Mouse (Mus musculus) c-Kit-positive CD71-negative TER-119-negative erythroid progenitor cells, embryonic 14.5 days (primary cell): ENCODE results near the gene Col4a3bp.

Experiments used
- DNase-seq: peaks from one replicate; pipeline ENCODE4 v3.0.0-alpha.2; 2013; ENCODE audit warnings: low read depth

Col4a3bp gene

DNA sequence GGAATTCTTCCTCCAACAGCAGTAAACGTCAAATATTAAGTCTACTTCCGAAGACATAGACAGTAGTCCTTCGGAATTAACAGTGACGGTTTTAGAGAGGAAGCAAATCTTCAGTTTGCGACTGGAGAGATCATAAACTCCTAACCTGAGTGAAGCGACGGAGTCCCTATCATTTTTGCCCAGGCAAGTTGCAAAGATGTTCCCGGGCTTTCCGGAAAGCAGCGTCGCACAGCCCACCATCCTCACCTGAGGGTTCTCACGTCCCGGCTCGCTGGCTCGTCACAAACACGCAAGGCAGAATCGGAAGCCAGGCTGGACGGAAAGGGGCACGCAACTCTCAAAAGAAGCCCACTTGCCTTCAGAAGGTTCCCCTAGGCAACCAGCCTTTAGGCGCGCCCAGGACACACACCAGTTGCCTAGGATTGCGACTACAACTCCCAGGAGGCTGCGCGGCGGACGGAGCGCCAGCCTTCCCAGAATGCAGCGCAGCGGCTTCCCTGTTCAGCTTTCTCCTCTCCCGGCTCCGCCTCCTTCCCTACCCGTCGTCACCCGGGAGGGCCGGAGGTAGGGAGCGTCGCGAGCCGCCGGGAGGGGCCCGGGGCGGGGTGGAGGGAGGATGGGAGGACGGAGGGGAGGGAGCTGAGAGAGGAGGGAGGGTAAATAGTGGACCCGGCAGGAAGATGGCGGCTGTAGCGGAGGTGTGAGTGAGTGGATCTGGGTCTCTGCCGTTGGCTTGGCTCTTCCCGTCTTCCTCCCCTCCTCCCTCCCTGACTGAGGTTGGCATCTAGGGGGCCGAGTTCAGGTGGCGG is at the start of gene Col4a3bp, which contains the start of gene Polk:
Gene Col4a3bp, plus strand, starts transcription at position 538 of the 809 bp plus-strand sequence.
Gene Polk, minus strand, starts transcription at position 499 of the 809 bp plus-strand sequence.
- DNase-seq = peak; percentile 95

DNA sequence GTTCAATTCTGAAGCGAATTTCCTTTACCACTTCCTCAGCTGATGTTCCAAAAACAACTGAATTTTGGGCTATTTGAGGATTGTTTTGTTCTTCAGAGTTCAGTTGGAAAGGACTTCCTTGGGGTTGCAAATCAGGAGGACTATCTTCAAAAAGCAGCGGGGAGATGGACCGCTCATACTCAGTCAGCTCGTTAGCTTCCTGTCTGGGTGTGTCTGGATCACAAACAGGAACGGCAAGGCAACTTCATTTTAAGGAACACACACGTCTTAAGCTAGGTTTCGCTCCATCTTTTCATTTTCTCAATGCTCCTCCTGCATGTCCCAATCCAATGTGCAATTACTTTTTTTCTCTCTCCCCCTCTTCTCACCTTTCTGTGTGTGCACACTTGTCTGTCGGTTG is 45.8 kb upstream of the Col4a3bp start:
- DNase-seq = no peak

DNA sequence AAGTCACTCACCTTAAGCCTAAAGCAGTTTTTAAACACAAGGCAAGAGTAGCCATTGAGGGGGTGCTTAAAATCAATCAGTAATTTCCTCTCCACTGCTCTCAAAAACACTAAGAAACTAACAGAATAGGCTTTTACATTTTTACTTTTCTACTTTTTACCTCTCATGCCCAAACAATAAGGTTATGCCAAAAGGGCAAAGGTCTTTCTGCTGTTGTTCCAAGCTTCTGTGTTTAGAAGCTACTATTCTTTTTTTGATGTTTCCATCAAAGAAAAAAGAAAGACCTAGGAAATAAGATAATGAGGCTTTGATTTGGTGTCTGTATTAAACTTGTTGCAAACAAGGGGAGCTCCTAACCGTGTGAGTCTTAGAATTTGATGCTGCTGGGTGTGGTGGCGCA is 42.5 kb upstream of the Col4a3bp start:
- DNase-seq = no peak

DNA sequence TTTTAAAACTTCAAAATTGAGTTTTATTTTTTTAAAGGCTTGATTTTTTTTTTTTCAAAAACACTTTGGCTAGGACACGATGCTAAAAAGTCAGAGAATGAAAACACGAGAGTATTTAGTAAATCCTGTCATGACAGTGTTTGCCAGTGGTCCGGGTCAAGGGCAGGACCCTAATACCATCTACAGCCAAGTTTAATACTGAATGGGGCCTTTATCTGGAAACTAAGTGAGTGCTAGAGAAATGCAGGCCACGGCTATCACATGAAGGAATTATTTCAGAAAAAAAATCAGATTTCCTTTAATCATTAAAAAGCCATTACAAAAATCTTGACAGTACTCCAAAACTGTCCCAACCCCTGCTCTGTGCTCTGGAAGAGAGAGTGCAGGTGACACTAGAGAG is 36.8 kb upstream of the Col4a3bp start:
- no peak for DNase-seq

DNA sequence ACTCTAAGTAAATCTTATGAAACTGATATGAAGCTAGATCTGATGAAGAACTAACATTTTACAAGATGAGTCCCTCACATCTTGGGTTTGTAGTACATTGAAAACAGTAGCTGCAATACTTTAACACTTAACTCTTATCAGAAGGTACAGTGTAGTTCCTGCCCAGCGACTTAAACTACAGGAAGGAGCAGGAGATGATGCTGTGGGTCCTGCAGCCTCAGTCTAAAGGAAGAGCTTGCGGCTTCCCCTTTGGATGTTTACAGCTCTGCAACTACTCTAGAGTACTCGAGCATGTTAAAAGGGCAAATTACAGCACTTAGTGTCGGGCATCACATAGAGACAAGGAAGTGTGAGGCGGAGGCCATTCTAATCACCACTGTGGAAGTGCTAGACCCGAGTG is 36.1 kb upstream of the Col4a3bp start:
- no peak for DNase-seq

DNA sequence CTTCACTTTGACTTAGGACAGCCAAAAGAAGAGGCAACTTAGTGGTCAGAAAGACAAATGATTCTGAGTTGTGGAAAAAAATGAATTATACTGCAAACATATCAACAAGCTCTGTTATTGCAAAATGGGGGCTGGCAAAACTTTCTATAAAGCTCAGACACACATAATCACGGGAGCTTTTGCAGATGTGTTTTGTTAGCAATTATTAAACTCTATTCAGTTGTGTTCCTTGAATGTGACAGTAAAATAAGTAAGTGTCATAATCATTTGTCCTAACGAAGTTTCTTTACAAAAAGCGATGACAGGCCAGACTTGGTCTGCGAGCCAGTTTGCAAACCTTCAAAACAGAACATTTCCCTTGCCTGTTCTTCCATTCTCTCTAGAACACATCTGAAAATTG is 34.9 kb upstream of the Col4a3bp start:
- no peak for DNase-seq

DNA sequence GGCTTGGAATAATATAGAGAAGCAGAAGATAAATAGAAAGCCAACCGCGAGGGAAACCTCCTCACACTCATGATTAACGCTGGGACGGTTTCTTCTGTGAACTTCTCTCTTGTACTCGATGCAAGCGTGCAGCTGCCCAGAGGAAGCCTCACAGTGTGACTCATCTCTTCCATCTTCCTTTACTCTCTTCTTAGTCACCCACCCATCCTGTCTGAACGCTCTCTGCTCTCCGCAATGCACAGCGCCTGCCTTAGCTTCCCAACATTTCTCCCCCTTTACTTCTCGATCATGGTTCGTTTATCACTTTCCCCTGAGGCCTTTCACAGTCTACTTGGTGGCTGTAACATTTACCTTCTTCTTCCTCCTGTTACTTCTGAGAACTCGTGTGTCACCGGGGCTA is 31.8 kb upstream of the Col4a3bp start:
- peak; percentile 72 for DNase-seq

DNA sequence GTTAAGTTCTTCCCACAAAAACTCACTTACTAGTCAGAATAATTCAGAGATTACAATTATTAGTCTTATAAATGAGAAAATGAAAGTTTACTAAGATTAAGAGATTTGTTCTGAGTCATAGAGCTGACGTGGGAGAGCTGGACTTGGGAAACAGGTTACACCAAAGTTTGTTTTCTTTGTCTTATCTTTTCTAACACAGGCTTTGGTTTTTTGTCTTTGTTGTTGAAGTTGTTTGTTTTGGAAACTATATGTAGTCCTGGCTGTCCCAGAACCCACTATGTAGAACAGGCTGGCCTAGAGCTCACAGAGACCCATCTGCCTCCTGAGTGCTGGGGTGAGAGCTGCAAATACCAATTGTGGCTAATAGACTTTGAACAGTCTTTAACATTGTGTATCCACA is 31.2 kb upstream of the Col4a3bp start:
- DNase-seq = no peak

DNA sequence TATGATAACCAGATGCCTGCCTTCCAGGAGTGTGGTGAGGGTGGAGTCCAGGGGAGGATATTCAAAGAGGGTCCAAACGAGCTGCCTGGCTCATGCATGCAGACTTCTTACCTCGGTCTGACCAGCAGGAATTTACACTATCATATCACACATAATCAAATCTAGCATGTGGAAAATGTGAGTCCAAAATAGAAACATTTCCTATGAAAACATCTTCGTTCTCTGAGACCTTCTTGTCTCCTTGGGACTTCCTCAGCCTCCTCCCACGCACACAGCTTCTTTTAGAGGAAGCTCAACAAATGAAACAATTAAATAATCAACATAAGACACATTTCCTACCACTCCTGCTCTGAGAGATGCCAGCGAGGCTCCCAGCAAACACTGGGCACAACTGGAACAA is 30.5 kb upstream of the Col4a3bp start:
- DNase-seq = no peak

DNA sequence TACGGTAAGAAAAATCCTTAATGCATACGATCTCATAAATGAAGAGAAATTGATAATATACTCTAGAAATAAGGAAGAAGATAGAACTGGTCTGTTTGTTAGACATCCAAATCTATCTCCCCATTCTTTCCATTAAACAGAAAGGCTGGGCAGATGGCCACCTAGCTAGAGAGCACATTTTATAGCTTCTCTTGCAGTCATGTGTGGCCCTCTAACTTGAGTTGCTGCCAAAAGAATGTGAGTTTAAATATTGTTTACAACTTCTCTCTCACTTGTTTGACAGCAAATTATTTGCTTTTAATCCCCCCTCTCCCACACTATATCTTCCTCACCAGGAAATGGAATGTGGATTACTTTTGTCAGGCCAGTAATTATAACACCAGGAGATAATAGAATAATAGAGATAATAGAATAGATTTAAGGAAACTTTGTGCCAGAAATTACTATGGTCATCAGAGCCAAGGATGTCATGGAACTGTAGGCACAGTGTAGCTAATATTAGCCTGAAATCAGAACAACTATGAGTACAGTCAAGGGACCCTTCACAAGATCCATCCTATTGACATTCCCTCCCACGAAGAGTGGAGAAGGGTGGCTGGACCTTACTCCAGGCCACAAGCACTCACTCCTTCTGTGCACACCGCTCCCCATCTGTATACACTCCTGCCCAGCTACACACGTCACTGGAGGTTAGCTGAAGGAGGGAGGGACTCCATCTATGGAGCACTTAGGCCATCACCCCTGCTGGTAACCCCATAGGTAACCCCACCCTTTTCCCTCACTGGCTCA is 28.1 kb upstream of the Col4a3bp start:
- DNase-seq = no peak

DNA sequence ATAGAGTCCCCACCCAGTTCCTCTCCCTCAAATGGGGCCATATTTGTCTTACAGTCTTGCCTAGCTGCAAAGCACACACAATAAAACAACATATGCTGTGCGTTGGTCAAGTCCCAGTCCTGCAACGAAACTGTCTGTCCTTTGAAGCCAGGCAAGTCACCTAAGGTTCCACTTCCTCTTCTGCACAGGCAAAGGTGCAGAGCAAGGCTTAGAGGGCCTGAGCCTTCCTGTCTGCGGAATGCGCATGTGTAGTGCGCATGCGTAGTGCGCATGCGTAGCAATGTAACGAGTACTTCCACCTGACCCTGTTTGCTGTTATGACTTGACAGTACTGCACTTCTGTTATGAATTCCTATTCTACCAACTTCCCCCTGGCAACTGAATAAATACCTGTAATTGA is 26.2 kb upstream of the Col4a3bp start:
- no peak for DNase-seq

DNA sequence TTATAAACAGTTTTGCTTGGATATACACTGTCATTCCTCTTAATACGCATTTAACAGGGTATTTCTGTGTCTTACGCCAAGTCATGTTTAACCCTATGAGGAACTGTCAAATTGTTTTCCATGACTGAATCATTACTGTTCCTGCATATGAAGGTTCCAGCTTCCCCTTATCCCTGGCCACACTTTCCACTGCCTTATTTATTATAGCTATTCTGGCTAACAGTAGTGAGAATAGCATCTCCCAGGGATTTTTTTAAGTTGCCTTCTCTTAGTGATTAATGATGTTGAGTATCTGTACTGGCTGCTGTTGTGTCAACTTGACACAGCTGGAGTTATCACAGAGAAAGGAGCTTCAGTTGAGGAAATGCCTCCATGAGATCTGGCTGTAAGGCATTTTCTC is 25.1 kb upstream of the Col4a3bp start:
- DNase-seq = no peak

DNA sequence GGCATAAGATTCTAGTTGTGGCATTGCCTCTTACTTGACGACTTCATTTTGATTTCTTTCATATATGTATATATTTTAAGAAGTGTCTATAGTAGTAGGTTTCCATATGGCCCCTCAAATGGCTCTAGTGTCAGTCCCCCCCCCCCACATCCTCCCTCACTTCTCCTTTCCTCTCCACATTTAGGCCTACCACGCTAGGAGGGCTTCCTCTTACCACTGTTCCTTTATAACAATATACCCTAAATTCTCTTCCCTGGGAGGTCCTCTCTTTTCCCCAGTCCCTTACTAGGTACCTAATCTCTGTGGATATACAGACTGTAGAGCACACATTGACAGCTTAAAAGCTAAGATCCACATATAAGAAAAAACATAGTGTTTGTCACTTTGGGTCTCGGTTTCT is 21.1 kb upstream of the Col4a3bp start:
- no peak for DNase-seq

DNA sequence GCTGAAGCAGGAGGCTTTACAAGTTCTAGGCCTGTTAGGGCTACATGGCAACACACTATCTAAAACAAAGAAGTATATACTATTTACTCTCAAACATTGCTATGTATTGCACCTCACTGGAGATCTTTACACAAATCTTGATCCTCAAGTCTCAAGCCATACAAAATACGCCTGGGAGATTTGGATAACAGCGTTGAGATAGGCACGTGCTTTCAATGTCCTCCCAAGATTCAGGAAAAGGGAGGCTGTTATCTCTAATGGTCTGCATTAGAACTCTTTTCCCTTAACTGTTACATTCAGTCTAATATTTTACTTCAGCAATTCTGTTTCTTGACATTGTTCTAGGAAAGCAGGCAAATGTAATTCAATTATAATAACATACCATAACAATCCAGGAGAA is 15.4 kb upstream of the Col4a3bp start:
- DNase-seq = no peak

DNA sequence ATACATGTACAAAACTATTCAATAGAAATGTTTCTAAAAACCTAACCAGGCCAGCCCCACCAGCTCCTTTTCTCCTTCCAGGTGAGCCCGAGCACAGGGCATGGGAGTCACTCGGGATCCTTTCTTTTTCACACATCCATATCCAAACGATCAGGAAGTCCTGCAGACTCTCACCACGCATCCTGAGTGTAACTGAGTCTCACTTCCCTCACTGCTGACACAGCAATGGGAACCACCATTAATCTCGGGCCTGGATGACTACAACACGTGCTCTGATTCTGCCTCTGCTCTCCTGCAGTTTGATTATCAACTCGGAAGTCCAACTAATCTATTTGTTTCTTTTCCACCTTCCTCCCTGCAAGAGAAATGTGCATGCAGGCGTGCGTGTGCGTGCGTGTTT is 14.6 kb upstream of the Col4a3bp start:
- no peak for DNase-seq

DNA sequence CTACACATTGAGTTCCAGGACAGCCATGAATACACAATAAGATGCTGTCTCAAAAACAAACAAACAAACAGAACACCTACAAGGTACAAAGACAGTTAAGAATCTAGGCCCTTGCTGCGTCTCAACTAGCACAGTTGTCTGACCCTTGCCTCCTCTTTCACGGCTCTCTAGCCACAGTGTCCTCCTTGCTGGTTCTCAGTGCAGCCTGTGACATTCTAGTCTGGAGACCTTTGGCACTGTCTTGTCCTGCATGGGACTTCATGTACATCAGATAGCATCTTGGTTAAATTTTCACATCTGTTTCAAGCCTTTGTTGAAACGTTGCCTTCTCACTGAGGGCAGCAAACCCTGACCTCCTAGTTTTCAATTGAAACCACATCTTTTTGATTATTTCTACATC is 13.6 kb upstream of the Col4a3bp start:
- no peak for DNase-seq

DNA sequence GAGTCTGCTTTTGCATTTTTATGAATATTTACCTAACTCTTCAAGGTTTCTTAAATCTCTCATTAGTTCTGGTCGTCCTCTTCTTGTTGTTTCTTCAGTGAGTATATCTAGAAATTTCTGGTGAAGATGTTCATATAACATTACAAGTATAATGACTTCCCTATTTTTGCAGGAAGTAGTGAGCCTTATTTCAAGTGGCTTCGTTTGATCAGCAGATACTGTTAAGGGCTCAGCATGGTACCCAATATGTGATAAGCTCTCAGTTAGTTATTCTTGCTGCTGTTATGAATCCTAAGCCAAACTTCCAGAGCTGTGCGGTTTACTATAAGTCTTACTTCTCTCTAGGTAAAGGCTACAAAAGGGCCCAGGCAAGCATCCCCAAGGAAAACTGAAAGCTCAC is 12.9 kb upstream of the Col4a3bp start:
- no peak for DNase-seq

DNA sequence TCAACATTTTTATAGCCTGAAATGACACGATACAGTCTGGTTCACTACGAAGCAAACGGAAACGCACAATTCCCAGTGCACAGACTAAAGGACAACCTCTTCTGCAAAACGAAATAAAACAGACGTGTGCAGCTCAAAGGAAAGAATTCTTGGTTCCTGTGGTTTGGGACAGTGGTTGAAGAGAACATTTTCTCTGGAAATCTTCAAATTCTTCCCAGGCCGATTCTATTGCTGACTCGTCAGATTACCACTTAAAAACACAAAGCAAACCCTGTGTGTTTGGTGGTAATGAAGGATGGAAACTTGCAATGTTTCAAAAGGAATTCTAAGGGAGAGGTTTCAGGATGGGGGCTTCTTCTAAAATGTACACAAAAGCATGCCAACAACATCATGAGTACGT is 12.4 kb upstream of the Col4a3bp start:
- DNase-seq = no peak

DNA sequence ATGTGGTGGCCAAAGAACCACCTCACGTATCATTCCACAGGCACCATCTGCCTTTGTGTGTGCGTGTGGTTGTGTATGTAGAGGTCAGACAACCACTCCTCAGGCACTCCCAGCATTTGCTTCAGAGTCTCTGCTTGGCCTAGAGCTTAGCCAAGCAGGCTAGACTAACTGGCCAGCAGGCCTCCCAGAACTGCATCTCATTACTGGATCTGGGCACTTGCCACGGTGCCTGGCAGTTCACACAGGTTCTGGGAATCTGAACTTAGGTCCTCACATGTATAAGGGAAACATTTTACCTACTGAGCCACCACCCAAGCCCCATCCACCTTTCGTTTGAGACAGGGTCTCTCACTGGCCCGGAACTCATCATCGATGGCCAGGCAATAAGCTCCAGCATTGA is 10.2 kb upstream of the Col4a3bp start:
- no peak for DNase-seq

DNA sequence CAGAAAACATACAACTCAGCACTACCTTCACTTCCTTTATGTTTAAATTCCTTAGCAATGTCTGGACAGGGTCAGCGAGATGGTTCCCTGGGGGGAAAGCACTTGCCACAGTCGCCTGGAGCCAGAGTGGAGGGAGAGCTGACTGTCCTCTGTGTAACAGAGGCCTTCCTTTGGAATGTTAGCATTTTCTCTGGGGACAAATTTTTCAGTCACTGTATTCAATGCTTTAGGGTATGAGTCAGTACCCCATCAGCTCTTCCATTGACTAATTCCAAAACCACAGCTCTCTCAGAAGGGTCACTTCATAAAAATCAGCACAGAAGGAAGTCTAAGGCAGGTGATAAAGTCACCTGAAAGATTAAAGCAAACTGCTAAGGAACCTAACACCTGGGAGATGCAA is 8.7 kb upstream of the Col4a3bp start:
- DNase-seq = no peak

DNA sequence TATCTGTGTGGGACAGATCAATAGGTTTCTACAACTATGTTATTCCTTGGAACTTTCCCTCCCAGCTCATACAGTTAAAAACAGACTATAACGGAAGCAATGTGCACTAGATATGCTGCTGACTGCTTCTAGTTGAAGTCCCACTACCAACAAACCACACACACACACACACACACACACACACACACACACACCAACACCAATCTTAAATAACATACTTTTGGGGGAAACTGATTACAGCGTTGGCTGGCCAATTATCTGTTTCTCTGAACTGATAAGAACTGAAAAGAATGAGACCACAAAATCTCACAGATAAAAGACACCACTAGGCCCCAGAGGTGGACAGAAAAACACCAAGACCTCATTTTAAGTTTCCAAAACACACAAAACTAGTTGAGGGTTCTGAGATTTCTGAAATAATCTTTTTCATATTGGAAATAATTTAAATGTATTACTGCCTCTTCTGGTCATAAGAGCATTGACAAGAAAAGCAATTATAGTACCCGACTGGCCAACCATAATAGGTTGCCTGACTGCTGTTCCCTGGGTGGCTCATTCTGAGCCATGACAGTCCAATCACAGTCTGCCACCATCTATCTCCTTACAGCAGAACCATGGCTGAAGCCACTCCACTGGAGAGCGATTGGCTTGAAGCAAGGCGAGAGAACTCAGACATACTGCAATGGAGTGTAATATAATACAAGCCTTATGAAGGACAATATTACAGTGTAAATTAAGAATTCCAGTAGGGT is 5.4 kb upstream of the Col4a3bp start:
- no peak for DNase-seq

DNA sequence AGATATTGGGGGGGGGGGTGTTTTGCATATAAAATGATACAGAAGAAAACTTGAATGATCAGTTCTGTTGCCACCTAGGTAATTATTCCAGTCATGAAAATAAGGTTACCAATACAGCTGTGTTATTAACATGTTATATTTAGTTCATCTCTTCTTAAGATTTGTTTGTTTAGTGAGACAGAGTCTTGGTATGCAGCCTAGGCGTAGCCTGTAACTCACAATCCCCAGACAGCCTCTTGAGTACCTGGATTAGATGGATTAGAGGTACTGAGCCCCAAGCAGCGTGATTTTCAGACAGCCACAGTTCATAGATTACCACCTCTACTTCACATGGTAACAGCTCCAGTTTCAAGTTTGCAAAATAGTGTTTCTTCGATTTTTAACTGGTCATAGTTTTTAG is 4.3 kb upstream of the Col4a3bp start:
- no peak for DNase-seq

DNA sequence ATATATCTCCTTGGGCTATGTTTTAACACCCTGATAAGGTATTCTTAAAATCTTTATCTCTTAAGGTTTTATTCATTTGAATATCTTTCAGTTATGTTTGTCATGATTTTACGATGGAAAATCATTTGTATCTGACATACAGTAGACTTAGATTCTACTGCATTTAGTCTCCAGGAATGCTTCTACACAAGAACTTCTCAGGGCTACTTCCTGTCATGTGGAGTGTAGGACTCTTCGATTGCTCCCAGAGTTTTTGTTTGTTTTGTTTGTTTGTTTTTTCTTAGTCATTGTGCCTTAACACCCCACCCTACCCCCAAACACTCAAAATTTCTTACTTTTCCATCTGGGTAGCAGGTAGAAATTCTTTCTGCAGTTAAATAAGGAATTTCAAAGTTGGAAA is 1.0 kb upstream of the Col4a3bp start:
- no peak for DNase-seq
